Mouse (Mus musculus) cerebellum, postnatal 14 days (tissue): ENCODE measurements around the gene Fam222a.
A peak's percentile ranks its signal among the peaks of the same experiment; 100 is the strongest.

ENCODE experiments used
- DNase-seq, 2 experiments: peaks; one replicate each; pipeline ENCODE4 v3.0.0; 2021; ENCODE audit warnings: mixed read lengths in 2 of 2

Gene Fam222a

DNA sequence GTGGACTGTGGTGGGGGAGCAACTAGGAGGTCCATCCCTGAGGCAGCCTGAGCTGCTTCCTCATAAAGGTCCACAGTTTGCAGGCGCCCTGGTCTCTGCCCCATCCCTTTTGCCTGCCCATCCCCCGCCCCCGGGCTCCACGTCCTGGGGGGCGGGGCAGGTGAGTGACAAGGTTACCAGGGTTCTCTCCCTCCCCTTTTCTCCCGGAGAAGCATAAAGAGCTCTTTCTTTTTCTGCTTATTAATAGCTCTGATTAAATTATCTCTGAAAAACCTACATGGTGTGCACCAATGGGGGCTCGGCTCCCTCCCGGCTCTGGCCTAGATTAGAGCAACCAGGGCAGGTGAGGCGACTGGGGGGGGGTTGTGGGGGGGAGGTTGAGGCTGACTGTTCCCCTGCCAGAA is 7.3 kb upstream of the Fam222a start:
- DNase-seq = no peak

DNA sequence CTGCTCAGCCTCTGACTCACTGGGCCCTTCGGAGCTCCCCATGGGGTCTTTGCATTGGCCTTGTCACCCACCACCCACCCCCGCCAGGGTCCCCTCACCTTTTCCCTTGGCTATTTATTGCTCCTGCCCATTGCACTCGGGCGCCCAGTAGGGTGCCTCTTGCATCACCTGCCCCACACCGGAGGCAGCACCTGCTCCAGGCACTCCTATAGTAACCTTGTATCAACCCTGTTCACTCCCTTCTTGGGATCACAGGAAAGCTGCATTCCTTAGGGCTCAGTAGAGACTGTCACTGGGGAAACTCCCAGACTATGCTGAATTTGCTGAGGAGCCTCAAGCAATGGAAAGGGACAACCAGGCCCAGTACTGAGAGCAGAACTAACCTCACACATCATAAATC is 6.9 kb upstream of the Fam222a start:
- DNase-seq = no peak

DNA sequence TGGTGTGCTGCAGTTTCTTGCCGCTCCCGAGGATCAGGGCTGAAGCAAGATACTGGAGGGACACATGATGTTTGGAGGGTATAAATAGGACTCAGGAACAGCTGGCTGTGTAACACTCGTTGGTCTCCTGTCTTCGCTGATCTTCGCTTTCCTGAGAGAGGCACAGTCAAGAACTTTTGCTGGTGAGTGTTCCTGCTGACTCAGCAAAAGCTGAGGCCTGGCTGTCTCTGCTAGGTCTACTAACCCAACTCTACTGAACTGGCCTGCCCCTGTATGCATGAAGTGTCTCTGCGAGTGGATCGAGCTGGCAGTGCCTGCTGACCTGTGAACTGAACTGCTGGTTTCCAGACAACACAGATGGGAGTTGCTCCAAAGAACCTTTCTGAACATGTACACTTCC is 3.8 kb upstream of the Fam222a start:
- DNase-seq = no peak

DNA sequence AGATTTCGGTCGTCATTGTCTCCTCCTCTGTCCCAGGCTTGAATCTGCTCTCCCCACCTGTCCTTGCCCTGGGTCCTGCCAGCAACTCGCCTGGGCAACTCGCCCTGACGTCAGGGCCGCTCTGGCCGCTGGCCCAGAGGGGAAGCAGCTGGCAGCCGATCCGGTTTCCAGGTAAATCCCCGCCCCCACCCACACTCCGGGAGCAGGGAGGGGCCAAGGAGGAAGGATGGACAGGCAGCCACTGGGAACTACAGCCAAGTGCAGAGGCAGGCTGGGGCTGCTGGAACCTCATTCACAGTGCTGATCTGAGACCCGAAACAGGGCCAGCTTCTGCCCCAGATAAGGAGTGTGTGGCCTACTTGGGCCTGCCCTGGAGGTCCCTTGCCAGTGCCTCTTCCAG is 2.5 kb upstream of the Fam222a start:
- peak; percentile 77 to 83 for DNase-seq

DNA sequence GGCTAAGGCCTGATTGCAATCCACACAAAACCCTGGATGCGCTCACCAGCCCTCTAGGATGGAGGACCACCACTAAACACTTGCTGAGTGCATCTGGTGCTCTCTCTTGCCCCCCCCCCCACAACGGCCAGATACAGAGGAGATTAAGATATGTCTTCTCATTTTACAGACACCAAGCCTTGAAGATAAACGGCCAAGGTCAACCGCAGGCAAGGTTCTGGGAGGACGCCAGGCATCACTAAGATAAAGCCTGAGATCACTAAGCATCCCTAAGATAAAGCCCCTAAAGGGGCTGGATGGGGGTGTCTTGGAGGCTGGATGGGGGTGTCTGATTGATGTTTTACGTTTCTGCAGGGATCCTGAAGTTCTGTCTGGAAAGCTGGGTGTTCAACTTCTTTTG is 2.1 kb upstream of the Fam222a start:
- DNase-seq = no peak

DNA sequence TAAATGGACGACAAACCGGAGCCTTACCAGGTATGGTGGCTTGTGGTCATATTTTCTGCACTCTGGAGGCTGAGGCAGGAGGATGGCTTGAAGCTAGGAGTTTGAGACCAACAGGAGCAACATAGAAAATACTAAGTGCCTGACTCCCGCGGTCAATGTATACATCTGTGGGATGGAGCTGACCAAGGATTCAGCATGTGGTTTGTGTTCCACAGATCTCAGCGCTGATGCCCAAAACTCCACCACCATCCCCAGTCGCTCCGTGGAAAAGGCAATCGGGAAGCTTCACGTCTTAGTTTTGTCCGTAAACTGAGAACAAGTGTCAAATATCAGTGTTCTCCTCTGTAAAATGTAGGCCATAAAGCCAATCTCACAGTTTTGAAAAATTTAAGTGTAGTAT is 1.4 kb upstream of the Fam222a start:
- DNase-seq = no peak

DNA sequence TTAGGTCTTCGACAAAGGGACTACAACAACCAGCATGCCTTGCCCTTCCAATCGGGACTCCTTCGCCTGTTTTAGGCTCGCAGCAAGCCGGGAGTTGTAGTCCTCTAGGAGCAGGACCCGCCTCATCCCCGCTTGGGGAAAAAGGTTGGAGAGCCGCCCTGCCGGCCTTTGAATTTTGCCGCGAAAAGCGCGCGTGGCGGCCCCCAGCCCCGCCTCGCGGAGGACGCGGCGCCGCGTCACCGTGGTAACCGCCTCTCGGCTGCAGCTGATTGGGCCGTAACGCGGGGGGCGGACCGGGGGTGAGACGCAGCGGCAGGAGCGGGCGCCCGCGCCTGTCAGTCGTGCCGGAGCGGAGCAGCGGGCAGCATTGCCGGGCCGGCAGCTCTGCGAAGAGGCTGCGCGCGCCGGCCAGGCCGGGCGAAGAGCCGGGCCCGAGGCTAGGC is 720 bp upstream of the Fam222a start:
- peak; percentile 98 for DNase-seq

DNA sequence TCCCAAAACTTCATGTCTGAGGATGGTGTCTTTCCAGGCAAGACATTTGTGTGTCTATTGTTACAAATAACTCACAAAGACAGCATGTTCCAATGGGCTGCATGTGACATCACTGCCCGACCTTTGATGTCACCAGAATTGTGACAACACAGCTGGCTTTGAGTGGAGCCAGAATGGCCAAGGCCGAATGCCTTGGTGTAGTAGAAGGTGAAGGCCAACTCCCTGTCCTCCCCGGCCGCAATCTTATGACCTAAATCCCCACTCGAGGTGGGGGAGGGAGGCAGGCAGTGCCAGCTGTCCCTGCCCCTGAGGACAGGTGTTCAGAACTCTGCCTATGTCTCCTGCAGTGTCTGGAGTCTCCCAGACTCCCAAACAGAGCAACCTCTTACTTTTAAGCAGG is 1.0 kb downstream of the Fam222a start:
- DNase-seq = no peak

DNA sequence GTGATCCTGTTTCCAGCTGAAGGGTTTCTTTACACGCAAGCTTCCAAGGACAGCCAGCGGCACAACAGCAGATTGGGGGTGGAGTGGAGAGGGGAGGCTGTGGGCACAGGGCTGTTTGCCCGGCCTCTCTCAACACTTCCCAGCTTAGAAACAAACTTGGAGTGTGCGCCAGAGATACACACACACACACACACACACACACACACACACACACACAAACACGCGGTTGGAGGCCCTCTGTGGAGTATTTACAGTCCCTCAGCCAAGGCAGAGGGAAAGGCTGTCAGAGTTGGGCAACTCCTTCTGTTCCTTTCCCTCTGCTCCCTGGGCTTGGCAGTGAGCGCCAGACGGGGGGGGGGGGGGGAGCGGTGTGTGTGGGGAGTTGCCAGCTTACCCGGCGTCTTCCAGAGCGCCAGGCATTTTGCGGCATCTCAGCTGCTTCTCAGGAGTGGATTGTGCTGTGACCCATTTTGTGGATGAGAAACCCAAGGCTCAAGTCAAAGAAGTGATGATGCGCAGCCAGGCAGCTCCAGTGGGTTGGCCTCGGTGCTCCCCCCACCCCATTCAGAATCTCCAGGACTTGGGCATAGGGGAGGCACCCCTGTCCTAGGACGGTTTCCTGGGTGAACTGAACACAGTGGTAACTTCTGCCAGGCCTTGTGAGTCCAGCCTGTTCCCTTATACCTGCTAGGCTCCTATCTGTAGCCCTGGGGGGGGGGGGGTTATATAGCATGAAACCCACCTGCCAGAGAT is 2.3 kb downstream of the Fam222a start:
- peak; percentile 61 to 64 for DNase-seq

DNA sequence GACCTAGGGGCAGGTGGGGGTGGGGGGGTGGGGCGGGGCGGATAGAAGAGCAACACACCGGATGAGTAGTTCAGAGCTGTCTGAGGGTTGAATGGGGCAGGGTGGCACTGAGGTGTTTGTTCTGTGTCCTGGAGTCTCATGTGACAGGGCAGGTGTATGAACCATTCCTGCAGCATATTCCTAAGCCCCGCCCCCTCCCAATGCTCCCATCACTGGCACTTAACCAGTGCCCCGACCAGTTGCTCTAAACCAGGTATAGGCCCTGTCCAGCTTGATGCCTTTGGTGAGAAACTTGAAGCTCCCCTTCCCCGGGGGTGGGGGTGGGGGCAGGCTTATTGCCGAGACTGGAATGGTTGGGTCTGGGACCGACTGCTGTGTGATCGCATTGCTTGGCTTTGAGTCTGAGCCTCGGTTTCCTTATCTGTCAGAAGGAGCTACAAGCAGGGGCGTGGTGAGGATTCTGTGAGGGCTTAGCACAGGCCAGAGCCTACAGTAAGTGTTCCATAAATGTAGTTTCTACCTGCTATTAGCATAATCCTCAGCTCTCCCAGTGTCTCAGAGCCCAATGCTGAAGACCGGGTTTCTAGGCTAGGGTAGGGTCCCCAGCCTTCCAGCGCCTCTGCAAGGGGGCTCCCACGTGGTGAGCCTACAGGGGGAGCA is 3.1 kb downstream of the Fam222a start:
- no peak for DNase-seq

DNA sequence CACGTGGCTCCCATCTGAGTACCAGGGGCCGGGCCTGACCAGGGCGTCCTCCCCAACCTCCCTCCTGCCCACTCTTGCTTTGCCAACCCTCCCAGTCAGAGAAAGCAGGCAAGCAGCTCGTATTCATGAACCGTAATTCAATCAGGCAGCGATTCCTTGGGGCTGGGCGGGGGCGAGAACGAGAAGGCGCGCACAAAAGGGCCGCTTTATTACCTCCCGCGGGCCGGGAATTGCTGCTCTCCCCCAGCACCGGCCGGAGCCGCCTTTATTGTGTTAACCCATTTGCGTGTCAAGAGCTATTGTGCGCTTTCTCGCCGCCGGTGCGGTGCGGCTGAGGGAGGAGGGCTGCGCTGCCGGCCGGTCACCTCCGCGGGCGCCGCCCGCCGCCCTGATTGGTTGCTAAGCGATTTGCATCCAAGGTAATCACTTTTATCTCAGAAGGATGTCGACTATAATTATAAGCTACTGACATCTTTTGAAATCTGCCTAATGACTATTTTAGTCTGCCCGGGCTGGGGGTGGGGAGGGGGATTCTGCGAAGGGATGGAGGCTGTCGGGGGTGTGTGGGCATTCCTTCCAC is 3.7 kb downstream of the Fam222a start:
- peak in 1 of 2 experiments; percentile 40 for DNase-seq

DNA sequence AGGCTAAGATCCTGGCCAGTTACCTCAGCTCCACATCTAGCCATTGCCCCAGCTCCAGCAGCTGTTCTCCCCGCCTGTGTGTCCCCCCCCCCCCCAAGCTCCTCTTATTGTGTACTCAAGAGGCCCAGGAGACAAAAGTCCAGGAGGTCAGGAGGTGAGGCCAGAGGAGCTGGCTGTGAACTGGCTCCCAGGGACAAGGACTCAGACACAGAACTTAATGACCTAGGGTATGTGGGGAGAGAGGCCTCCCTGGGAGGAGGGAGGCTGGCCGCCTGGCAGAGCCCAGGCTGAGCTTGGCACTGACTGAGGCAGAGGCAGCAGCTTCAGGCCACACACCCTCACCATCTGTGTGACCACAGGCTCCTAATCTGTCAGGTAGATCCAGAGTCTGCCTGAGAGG is 5.2 kb downstream of the Fam222a start:
- DNase-seq = no peak

DNA sequence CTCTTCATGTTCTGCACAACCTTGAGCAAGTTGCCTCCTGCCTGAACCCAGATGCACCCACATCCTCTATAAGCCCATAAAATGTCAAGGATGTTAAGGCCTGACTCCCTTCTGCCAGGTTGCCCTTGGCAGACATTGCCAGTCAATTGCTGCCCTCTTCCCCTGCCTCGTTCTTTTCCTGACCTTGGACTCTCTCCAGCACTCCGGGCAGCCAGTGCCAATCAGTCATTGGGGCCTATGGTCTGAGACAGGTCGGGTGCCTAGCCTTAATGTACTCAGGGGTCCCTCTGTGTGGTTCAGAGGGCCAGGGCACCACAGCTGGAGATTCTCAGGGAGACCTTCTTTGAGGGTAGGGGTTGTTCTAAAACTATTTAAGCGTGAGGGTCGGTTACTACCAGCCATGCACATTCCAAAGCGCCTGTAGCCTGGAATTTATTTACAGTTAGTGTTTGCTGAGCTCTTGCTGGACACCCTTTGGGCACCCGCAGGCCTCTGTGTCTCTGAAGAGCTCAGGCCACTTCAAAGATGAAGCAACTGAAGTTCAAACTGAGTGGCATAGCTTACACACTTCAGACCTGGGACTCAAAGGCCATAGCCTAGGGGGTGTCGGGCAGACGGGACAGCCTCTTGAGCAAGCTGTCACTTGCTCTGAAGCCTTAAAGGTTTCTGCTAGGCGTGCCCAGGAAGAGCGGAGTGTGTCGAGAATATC is 6.3 kb downstream of the Fam222a start:
- no peak for DNase-seq

DNA sequence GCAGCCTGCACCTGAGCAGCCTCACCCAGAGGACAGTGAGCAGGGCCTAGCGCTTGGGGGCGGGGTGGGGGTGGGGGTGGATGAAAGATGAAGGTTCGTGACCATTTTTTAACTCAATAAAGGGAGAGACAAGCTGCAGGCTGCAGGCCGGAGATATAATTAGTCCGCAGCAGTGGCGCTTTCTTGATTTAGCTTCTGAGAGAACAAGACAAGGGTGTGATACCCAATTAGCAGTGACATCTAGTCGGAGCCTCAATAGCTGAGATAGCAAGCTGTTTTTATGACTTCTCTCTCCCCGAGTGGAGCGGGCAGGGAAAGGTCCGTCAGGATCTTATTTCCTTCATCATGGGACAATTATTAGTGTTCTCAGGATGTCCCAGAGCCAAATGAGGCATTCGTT is 7.2 kb downstream of the Fam222a start:
- no peak for DNase-seq

DNA sequence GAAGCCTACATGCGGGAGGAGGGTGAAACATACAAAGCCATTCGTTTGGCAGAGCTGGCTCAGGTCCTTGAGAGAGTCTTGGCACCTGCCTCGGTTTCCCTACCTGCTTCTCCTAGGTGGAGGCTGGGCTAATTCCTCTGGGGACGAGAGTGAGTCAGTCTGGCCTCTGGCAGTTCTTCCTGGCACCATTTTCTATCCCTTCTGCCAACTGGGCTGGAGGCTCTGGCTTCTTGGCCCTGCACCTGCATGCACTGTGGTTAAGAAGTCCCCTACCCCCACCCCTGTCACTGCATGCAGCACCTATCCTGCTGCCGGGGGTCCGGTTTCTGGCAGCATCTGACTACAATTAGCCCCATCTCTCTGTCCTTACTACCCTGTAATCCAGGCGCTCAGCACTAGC is 7.7 kb downstream of the Fam222a start:
- DNase-seq = peak; percentile 79 to 81

DNA sequence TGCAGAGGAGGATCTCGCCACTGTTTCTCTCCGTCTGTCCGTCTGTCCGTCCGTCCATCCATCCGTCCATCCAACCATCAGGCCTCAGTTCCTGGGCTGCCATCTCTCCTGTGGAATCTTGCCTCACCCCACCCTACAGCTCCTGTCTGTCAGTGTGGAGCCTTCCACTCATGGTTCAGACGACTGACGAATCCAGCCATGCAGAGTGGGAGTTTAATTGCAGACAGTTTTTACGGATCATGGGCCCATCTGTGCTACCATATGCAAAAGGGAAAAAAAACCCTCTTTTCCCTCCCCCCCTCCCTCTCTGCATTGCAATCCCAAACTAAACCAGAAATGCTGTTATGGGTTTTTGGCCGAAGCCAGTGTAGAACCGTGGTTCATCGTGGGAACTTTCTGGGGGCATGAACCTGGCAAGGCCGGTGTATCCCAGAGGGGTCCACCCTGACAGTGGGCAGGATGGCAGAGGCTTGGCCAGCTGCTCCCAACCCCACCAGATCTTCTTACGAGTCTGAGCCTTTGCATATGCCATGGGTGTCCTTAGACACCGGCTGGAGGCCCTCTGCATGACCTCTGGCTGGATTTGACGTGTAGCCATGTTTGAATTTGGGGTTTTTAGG is 8.3 kb downstream of the Fam222a start:
- DNase-seq = peak in 1 of 2 experiments; percentile 31

DNA sequence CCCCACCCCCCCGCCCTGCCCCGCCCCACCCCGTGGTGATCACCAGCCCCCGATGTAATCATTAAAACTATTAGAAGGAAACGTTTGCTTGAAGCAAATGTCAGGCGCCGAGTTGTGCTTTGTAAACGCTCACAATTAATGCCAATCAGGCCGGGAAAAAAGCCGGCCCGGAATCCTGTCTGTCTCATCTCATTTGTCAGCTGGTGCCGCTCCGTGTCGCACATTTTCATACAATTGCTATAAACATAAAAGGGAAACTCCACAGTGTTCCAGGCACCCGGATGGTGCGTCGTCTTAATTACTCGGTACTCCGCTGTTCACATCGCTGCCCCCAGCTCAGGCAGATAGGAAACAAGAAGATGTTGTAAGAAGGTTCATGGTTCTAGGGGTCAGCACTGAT is 10.5 kb downstream of the Fam222a start:
- no peak for DNase-seq

DNA sequence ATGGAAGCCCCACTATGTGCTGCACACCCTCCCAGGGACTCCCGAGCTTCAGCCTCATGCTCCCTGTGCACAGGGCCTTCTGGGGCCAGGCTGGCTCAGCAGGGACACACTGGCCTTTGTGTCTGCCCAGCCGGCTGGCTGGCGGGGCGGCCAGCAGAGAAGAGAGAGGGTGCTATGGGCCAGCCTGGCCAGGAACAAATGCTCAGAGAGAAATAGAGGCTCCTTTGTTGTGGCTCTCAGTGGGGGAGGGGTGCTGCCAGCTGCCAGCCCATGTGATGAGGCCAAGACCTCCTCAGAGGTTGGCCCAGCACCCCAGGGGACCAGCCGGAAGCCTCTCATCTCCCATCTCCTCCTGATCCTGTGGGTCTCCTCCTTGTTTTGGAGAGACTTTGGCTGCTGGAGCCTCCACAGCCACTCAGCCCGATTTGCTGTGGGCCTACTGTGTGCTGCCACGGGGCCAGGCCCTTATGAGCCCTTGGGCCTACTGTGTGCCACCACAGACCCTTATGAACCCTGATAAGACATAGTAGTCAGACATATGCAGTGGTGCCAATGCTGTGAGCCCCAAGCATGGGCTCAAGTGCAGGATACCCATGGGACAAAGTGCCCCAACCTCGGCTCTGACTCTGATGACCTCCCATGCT is 12.0 kb downstream of the Fam222a start:
- DNase-seq = no peak

DNA sequence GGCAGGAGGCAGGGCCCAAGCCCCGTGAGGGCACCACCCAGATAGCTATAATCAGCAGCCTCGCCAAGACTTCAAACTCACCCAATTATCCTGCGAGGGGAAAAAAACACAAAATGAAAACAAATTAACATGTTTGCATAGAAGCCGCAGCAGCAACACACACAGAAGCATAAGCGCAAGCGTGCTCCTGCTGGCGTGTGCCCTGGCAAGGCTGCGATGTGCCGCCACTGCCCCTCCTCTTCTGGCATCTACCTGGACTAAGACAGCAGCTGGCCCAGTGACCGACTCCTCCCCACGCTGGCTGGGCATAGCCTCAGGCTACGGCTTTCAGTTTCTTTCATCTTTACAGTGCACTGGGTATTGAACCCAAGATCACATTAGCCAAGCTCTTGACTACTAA is 13.7 kb downstream of the Fam222a start:
- DNase-seq = peak in 1 of 2 experiments; percentile 67

DNA sequence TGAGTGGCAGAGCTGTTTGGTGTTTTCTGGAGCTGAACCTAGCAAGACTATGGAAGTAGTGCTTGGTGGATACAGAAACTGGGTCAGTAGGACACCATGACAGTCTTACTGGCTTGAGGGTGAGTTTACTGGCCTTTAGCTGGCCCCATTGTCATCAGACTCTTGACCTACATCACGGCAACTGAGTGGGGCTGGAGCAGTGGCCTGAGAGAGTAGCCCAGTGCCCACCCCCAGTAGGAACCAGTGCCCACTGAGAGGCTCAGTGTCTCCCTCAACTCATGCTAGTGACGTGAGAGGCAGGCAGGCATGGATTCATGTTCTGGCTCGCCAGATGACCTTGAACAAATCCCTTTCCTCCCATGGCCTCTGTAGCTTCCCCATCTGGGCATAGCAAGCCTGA is 15.2 kb downstream of the Fam222a start:
- DNase-seq = no peak

DNA sequence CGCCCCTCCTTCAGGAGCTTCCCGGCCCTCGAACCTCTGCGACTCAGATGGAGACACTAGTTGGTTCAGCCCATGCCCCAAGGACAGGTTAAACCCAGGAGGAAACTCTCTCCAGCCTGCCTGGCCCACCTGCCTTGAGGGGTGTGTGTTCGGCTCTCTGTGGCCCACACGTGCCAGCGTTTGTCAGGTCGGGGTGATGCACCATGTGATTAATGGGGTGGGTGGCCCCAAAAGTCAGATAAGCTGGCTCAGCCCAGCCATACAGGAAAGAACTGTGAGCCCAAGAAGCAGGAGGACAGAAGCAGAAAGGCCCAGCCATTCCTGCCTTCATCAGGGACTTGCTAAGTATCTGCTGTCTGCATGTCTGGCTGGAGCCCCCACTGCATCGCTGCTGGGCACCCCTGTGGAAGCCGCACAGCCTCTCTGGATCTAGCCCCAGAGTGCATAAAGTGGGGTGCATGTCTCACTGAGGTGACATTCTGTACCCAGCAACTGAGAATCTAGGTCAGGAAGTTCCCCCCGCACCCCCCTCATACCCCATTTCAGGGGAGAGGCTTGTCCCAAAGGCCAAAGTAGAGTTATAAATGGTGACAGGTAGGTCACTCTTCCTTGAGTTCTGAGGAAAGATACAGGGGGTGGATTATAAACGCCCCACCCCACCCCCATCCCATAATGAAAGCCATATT is 15.8 kb downstream of the Fam222a start:
- DNase-seq = no peak
